ENCODE assay signal across 14 mouse cellular contexts in genomic region chr10:39505621-39506020, GRCm38 (mm10).
A peak's percentile ranks its signal among the peaks of the same experiment; 100 is the strongest.
DNase-seq lines count a peak whose midpoint lies in the region; ATAC-seq and TF ChIP-seq lines count a peak whose summit lies in the region.
"Had no signal": no experiment of that assay in that cellular context is flagged by ENCODE, and none has a peak within 500 bp of the region (broad histone marks: within the 10 kb centered on the region; RNA-seq: fewer than 3 reads in every experiment).

No protein-coding gene starts in this region.

- no peak overlapping the region for H3K9ac ChIP-seq in hindbrain, embryonic 12.5 days
- no peak overlapping the region for H3K9ac ChIP-seq in midbrain, embryonic 15.5 days
- H3K9ac ChIP-seq in lung, postnatal 0 days (replicated peaks; ENCODE audit: low read depth) = no peak overlapping the region
- H3K9ac ChIP-seq: heart, embryonic 15.5 days had no signal

- 77% methylated on average over 7 of the region's 7 CpGs for WGBS in heart, embryonic 10.5 days
- 69% methylated on average over 7 of the region's 7 CpGs for WGBS in hindbrain, embryonic 12.5 days
- 59% methylated on average over 7 of the region's 7 CpGs for WGBS in midbrain, embryonic 15.5 days
- WGBS in lung, postnatal 0 days = 74% methylated on average over 7 of the region's 7 CpGs

- no peak for DNase-seq in heart, embryonic 10.5 days (ENCODE audit: low spot score)
- DNase-seq in heart, adult 18-20 months = no peak
- DNase-seq in kidney, adult 8-10 months = no peak
- no peak for DNase-seq in lung, postnatal 0 days (ENCODE audit: low spot score)
- no peak for DNase-seq in kidney, postnatal 4 days
- DNase-seq: cerebellum, adult 9-11 months; liver; lung, postnatal 14 days had no signal

- peak; percentile 25 for ATAC-seq in CD4-positive, CD25-positive, alpha-beta regulatory T cell, adult 4 months
- no peak for ATAC-seq in hindbrain, embryonic 12.5 days (ENCODE audit: low FRiP score)
- ATAC-seq in midbrain, embryonic 15.5 days (replicated peaks) = no peak
- ATAC-seq in lung, postnatal 0 days = no peak
- ATAC-seq: intestine, embryonic 16.5 days had no signal

- H3K4me1 ChIP-seq in heart, embryonic 10.5 days = peaks cover 56% of the 10 kb centered on the region
- H3K4me1 ChIP-seq in hindbrain, embryonic 12.5 days = peaks cover 50% of the 10 kb centered on the region
- H3K4me1 ChIP-seq in midbrain, embryonic 15.5 days = peaks cover 60% of the 10 kb centered on the region
- H3K4me1 ChIP-seq in lung, postnatal 0 days (ENCODE audit: insufficient read depth, low read depth, low read length) = peaks cover 9% of the 10 kb centered on the region

- H3K27ac ChIP-seq in heart, embryonic 10.5 days = 0 out of 2 replicates have a peak overlapping the region, but pooled peaks have one; percentile 8
- H3K27ac ChIP-seq in hindbrain, embryonic 12.5 days = peak overlapping the region; percentile 25; the same call in 1 of the 2 replicates
- 0 out of 2 replicates have a peak overlapping the region, but pooled peaks have one; percentile 4 for H3K27ac ChIP-seq in midbrain, embryonic 15.5 days
- no peak overlapping the region for H3K27ac ChIP-seq in lung, postnatal 0 days (ENCODE audit: low read length)
- H3K27ac ChIP-seq: embryonic facial prominence, embryonic 10.5 days; heart, embryonic 15.5 days had no signal

- H3K4me3 ChIP-seq in heart, embryonic 10.5 days = no peak overlapping the region
- no peak overlapping the region for H3K4me3 ChIP-seq in hindbrain, embryonic 12.5 days
- no peak overlapping the region for H3K4me3 ChIP-seq in midbrain, embryonic 15.5 days
- H3K4me3 ChIP-seq in lung, postnatal 0 days (ENCODE audit: low read depth, low read length) = no peak overlapping the region
- H3K4me3 ChIP-seq: embryonic facial prominence, embryonic 10.5 days; heart, embryonic 15.5 days had no signal

- H3K4me2 ChIP-seq in hindbrain, embryonic 12.5 days (replicated peaks) = no peak overlapping the region
- H3K4me2 ChIP-seq in midbrain, embryonic 15.5 days = no peak overlapping the region
- no peak overlapping the region for H3K4me2 ChIP-seq in lung, postnatal 0 days (replicated peaks; ENCODE audit: low read depth, low read length)
- H3K4me2 ChIP-seq: heart, embryonic 15.5 days had no signal

- no peaks in the 10 kb centered on the region for H3K27me3 ChIP-seq in heart, embryonic 10.5 days (ENCODE audit: insufficient read depth, poor library complexity, severe bottlenecking)
- no peaks in the 10 kb centered on the region for H3K27me3 ChIP-seq in hindbrain, embryonic 12.5 days
- H3K27me3 ChIP-seq in midbrain, embryonic 15.5 days (replicated peaks) = no peaks in the 10 kb centered on the region
- no peaks in the 10 kb centered on the region for H3K27me3 ChIP-seq in lung, postnatal 0 days (replicated peaks; ENCODE audit: insufficient read depth, low read length)
- H3K27me3 ChIP-seq: heart, embryonic 15.5 days had no signal

- no peaks in the 10 kb centered on the region for H3K36me3 ChIP-seq in heart, embryonic 10.5 days
- no peaks in the 10 kb centered on the region for H3K36me3 ChIP-seq in hindbrain, embryonic 12.5 days
- H3K36me3 ChIP-seq in midbrain, embryonic 15.5 days (replicated peaks) = no peaks in the 10 kb centered on the region
- H3K36me3 ChIP-seq in lung, postnatal 0 days (ENCODE audit: insufficient read depth, low read length) = no peaks in the 10 kb centered on the region
- H3K36me3 ChIP-seq: embryonic facial prominence, embryonic 10.5 days; heart, embryonic 15.5 days had no signal

- TF ChIP-seq CTCF in lung, postnatal 0 days (IDR thresholded peaks at IDR 0.05) = no peak

- no peak for TF ChIP-seq EP300 in lung, postnatal 0 days (IDR thresholded peaks at IDR 0.05)

- H3K9me3 ChIP-seq in heart, embryonic 10.5 days = no peaks in the 10 kb centered on the region
- no peaks in the 10 kb centered on the region for H3K9me3 ChIP-seq in hindbrain, embryonic 12.5 days (replicated peaks)
- H3K9me3 ChIP-seq in midbrain, embryonic 15.5 days = no peaks in the 10 kb centered on the region
- no peaks in the 10 kb centered on the region for H3K9me3 ChIP-seq in lung, postnatal 0 days (ENCODE audit: low read length)
- H3K9me3 ChIP-seq: embryonic facial prominence, embryonic 10.5 days; heart, embryonic 15.5 days had no signal
